Mouse (Mus musculus) 3134 (cell line): ENCODE data around the gene Tspan11.

Experiments
- DNase-seq: peaks from one replicate; pipeline ENCODE4 v3.0.0-alpha.2; 2011; ENCODE audit warnings: low spot score; ENCODE audit not compliant: insufficient read length; ENCODE audit errors: extremely low read depth

The Tspan11 gene

GRCm38 (mm10) chr6:127928682-127929081, 41.3 kb downstream of the Tspan11 start:
- DNase-seq, result no peak

GRCm38 (mm10) chr6:127932697-127933096, 45.3 kb downstream of the Tspan11 start:
- no peak for DNase-seq

GRCm38 (mm10) chr6:127933841-127934240, 46.5 kb downstream of the Tspan11 start:
- DNase-seq, result no peak

- DNase-seq, result no peak
Measured at GRCm38 (mm10) chr6:127935105-127935504, 47.7 kb downstream of the Tspan11 start.

GRCm38 (mm10) chr6:127942421-127942820, 55.0 kb downstream of the Tspan11 start:
- DNase-seq, result no peak

GRCm38 (mm10) chr6:127945725-127946124, 58.3 kb downstream of the Tspan11 start:
- DNase-seq, result no peak

GRCm38 (mm10) chr6:127948656-127949055, 61.3 kb downstream of the Tspan11 start:
- DNase-seq, result no peak

GRCm38 (mm10) chr6:127949885-127950284, 62.5 kb downstream of the Tspan11 start:
- DNase-seq, result peak; percentile 56

GRCm38 (mm10) chr6:127953071-127953470, 65.7 kb downstream of the Tspan11 start:
- peak; percentile 62 for DNase-seq

- no peak for DNase-seq
Measured at GRCm38 (mm10) chr6:127956172-127956571, 68.8 kb downstream of the Tspan11 start.

- no peak for DNase-seq
Measured at GRCm38 (mm10) chr6:127960203-127960602, 72.8 kb downstream of the Tspan11 start.

- no peak for DNase-seq
Measured at GRCm38 (mm10) chr6:127965497-127965896, 78.1 kb downstream of the Tspan11 start.

GRCm38 (mm10) chr6:127969709-127970108, 82.3 kb downstream of the Tspan11 start:
- no peak for DNase-seq

- DNase-seq, result peak; percentile 35
Measured at GRCm38 (mm10) chr6:127970120-127970519, 82.7 kb downstream of the Tspan11 start.

- no peak for DNase-seq
Measured at GRCm38 (mm10) chr6:127970848-127971247, 83.5 kb downstream of the Tspan11 start.

- DNase-seq, result peak; percentile 32
Measured at GRCm38 (mm10) chr6:127971931-127972330, 84.5 kb downstream of the Tspan11 start.

GRCm38 (mm10) chr6:127973553-127973952, 86.2 kb downstream of the Tspan11 start:
- no peak for DNase-seq

- peak; percentile 74 for DNase-seq
Measured at GRCm38 (mm10) chr6:127974000-127974399, 86.6 kb downstream of the Tspan11 start.

- DNase-seq, result no peak
Measured at GRCm38 (mm10) chr6:127976695-127977094, 89.3 kb downstream of the Tspan11 start.

GRCm38 (mm10) chr6:127978941-127979340, 91.6 kb downstream of the Tspan11 start:
- DNase-seq, result no peak

GRCm38 (mm10) chr6:127979831-127980230, 92.4 kb downstream of the Tspan11 start:
- no peak for DNase-seq

- no peak for DNase-seq
Measured at GRCm38 (mm10) chr6:127980381-127981045, 93.1 kb downstream of the Tspan11 start.

- DNase-seq, result no peak
Measured at GRCm38 (mm10) chr6:127981176-127981575, 93.8 kb downstream of the Tspan11 start.
